Mouse (Mus musculus) embryonic facial prominence, embryonic 15.5 days (tissue): ENCODE measurements around the gene Fignl1. TPM values are rescaled to one million over a fixed set of nuclear protein-coding genes. Genes with fewer than 3 reads are reported as not detected.
A peak's percentile ranks its signal among the peaks of the same experiment; 100 is the strongest.

Experiments used
- ATAC-seq: fragments of 200-750 bp; cut with Nextera tagmentation; 2 replicates; pipeline ENCODE4 v1.8.0; 2017; ENCODE audit warnings: low read depth, moderate TSS enrichment; ENCODE audit not compliant: insufficient number of reproducible peaks, low FRiP score, low TSS enrichment
- H3K27ac ChIP-seq: fragments of 300-500 bp; sonication (generic); replicated peaks from 2 replicates; pipeline ENCODE4 v1.5.1; 2015; ENCODE audit warnings: mild to moderate bottlenecking, inconsistent platforms
- H3K27me3 ChIP-seq: fragments of 300-500 bp; sonication (generic); 2 replicates; pipeline ENCODE4 v1.6.1; 2015; ENCODE audit warnings: inconsistent platforms
- H3K36me3 ChIP-seq: fragments of 300-500 bp; sonication (generic); 2 replicates; pipeline ENCODE4 v1.6.1; 2015; ENCODE audit warnings: mild to moderate bottlenecking, inconsistent platforms
- H3K4me1 ChIP-seq: fragments of 300-500 bp; sonication (generic); 2 replicates; pipeline ENCODE4 v1.6.1; 2015; ENCODE audit warnings: inconsistent platforms
- H3K4me2 ChIP-seq: fragments of 300-500 bp; sonication (generic); replicated peaks from 2 replicates; pipeline ENCODE4 v1.6.1; 2015; ENCODE audit warnings: mild to moderate bottlenecking, inconsistent platforms
- H3K4me3 ChIP-seq: fragments of 300-500 bp; sonication (generic); replicated peaks from 2 replicates; pipeline ENCODE4 v1.5.1; 2015; ENCODE audit warnings: mild to moderate bottlenecking, inconsistent platforms
- H3K9ac ChIP-seq: fragments of 300-500 bp; sonication (generic); 2 replicates; pipeline ENCODE4 v1.6.1; 2015; ENCODE audit warnings: inconsistent platforms
- H3K9me3 ChIP-seq: fragments of 300-500 bp; sonication (generic); replicated peaks from 2 replicates; pipeline ENCODE4 v1.6.1; 2016; ENCODE audit warnings: inconsistent platforms
- WGBS: fragments of 180-500 bp; shearing (Covaris S2); methylation state at CpG from one replicate; pipeline ENCODE4 v1.1.7; 2015; 5-methylcytosine and 5-hydroxymethylcytosine counted together
- polyA plus RNA-seq: library from polyadenylated mRNA; unstranded; fragments of >200 nt; fragmentation: Nextera tagmentation; extraction: Ambion mirVana; gene quantifications from 2 replicates; pipeline ENCODE4 v1.2.1, GENCODE M21; 2015

Fignl1 gene
- polyA plus RNA-seq, 1 experiment from 2014 or later = 43.1 TPM

- 90% methylated on average over 4 of the region's 4 CpGs for WGBS
- Histone ChIP-seq H3K4me2 (no peak overlapping the region), H3K27ac (no peak overlapping the region), H3K4me1 (peaks cover 9% of the 10 kb centered on the region), H3K9me3 (no peaks in the 10 kb centered on the region), H3K36me3 (peaks cover 19% of the 10 kb centered on the region), H3K4me3 (no peak overlapping the region), H3K27me3 (no peaks in the 10 kb centered on the region), H3K9ac (no peak overlapping the region)
- ATAC-seq = no peak
These were observed 2.8 kb downstream of the Fignl1 start for GRCm38 (mm10) chr11:11805951-11806350.

- H3K4me3 ChIP-seq = no peak overlapping the region
- 88% methylated on average over 5 of the region's 5 CpGs for WGBS
- no peak for ATAC-seq
- H3K4me1 ChIP-seq = peaks cover 4% of the 10 kb centered on the region
- H3K4me2 ChIP-seq = no peak overlapping the region
- H3K27me3 ChIP-seq = no peaks in the 10 kb centered on the region
- H3K9me3 ChIP-seq = no peaks in the 10 kb centered on the region
- H3K27ac ChIP-seq = no peak overlapping the region
- no peak overlapping the region for H3K9ac ChIP-seq
- H3K36me3 ChIP-seq = peaks cover 23% of the 10 kb centered on the region
These were observed 4.3 kb downstream of the Fignl1 start for GRCm38 (mm10) chr11:11804421-11804820.

DNA sequence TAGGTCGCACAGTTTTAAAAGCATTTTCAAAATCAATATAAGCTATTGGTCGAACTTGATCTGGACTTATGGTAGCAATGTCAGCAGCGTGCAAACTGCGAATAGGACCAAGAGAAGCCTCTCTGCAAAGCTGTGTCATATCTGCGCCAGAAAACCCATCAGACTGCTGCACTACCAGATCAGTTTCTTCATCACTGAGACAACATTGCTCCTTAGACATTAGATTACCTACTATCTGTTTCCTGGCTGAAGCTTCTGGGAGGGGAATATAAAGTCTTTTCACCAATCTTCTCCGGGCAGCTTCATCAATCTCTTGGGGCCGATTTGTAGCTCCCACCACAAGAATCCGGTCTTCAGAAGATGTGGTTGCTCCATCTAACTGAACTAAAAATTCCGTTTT lies 7.7 kb downstream of the Fignl1 start:
- 90% methylated on average over 9 of the region's 9 CpGs for WGBS
- H3K4me2 ChIP-seq = no peak overlapping the region
- no peaks in the 10 kb centered on the region for H3K27me3 ChIP-seq
- H3K36me3 ChIP-seq = peaks cover 26% of the 10 kb centered on the region
- no peaks in the 10 kb centered on the region for H3K9me3 ChIP-seq
- H3K4me3 ChIP-seq = no peak overlapping the region
- H3K9ac ChIP-seq = no peak overlapping the region
- H3K27ac ChIP-seq = no peak overlapping the region
- H3K4me1 ChIP-seq = no peaks in the 10 kb centered on the region
- no peak for ATAC-seq

GRCm38 (mm10) chr11:11800304-11800703 lies 8.5 kb downstream of the Fignl1 start:
- Histone ChIP-seq H3K9ac (no peak overlapping the region), H3K9me3 (no peaks in the 10 kb centered on the region), H3K4me1 (no peaks in the 10 kb centered on the region), H3K36me3 (peaks cover 22% of the 10 kb centered on the region), H3K4me2 (no peak overlapping the region), H3K4me3 (no peak overlapping the region), H3K27me3 (no peaks in the 10 kb centered on the region), H3K27ac (no peak overlapping the region)
- 85% methylated on average over 3 of the region's 3 CpGs for WGBS
- no peak for ATAC-seq

DNA sequence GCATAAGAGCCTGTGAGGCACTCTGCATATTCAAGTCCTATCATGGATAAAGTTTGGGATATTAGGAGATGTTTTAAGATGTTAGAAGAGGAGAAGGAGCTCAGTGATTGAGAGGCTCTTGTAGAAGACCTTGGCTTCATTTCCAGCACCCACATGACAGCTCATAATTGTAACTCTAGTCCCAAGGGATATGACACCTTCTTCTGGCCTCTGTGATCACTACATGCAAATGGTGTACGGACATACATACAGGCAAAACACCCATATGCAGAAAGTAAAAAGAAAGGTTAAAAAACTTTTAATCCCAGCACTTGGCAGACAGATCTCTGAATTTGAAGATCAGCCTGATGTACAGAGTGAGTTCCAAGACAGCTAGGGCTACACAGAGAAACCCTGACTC lies 10.1 kb downstream of the Fignl1 start:
- Histone ChIP-seq H3K4me2 (no peak overlapping the region), H3K36me3 (peaks cover 19% of the 10 kb centered on the region), H3K4me3 (no peak overlapping the region), H3K27ac (no peak overlapping the region), H3K9me3 (no peaks in the 10 kb centered on the region), H3K27me3 (no peaks in the 10 kb centered on the region), H3K4me1 (no peaks in the 10 kb centered on the region), H3K9ac (no peak overlapping the region)
- WGBS = 95% methylated on average over 1 of the region's 1 CpGs
- ATAC-seq = no peak

DNA sequence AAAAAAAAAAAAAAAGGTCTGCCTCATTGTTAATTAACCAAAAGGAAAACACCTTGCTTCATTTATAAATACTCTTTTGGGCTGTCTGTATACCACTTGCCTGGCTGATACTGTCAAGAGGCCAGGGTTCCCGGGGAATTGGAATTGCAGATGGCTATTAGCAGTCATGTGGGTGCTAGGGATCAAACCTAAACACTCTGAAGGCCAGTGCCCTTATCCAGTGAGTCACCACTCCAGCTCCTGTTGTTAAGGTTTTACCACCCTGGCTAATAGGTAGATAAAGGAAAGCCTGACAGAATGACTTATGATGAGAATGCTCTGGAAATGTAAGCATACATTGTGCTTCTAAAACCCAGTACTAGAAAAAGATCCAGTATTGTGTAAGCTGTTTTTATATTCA lies 14.1 kb downstream of the Fignl1 start:
- H3K9me3 ChIP-seq = no peaks in the 10 kb centered on the region
- peaks cover 6% of the 10 kb centered on the region; the same call in 1 of the 2 replicates for H3K36me3 ChIP-seq
- no peak overlapping the region for H3K4me3 ChIP-seq
- ATAC-seq = no peak
- 83% methylated on average over 1 of the region's 1 CpGs for WGBS
- no peaks in the 10 kb centered on the region for H3K4me1 ChIP-seq
- H3K27me3 ChIP-seq = no peaks in the 10 kb centered on the region
- no peak overlapping the region for H3K27ac ChIP-seq
- H3K9ac ChIP-seq = no peak overlapping the region
- no peak overlapping the region for H3K4me2 ChIP-seq

DNA sequence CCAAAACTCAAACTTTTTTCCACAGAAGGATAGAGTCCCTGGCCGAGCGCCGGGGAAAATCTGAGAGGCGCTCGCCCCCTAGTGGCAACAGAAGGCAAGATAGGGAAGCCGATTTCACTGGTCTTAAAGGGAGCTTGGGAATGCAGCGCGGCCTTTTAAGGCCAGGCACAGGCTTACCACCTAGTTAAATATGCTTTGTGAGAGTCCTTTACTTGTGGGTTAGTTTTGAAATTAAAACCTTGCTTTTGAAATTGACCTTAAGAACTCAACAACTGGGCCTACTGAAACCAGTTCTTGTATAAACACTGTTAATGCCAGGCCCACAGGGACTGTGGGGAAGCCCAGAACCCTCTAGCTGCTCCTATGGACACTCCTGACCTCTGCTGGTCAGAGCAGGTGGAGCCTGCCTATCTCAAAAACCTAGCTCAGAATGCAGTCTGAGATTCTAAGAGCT lies 20.2 kb downstream of the Fignl1 start:
- Histone ChIP-seq H3K27me3 (no peaks in the 10 kb centered on the region), H3K36me3 (no peaks in the 10 kb centered on the region), H3K9me3 (no peaks in the 10 kb centered on the region), H3K4me3 (peak overlapping the region; percentile 15; the same call in 1 of the 2 replicates), H3K4me2 (peak overlapping the region; percentile 28), H3K9ac (no peak overlapping the region), H3K27ac (no peak overlapping the region), H3K4me1 (no peaks in the 10 kb centered on the region)
- under 1% methylated on average over 8 of the region's 8 CpGs for WGBS
- ATAC-seq = peak; percentile 77

DNA sequence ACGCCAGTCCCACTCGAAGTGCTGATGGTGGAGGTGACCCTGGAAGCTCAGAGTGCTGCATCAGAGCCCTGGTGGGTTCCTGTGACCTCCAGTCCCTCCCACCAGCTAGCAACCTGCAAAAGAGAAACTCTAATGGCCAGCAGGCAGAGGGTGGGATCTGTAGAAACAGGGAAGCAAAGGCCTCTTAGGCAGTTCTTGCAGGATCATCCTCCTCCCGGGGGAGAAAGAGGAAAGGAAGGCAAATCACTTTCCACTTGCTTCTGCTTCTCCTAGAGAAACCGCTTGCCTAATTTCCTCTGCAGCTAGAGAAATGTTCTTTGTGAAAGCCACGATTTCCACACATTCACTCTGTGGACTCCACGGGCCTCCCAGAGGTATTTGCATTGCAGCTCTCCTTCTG lies 23.3 kb downstream of the Fignl1 start:
- Histone ChIP-seq H3K27ac (no peak overlapping the region), H3K9me3 (no peaks in the 10 kb centered on the region), H3K4me3 (no peak overlapping the region), H3K4me1 (no peaks in the 10 kb centered on the region), H3K9ac (no peak overlapping the region), H3K27me3 (no peaks in the 10 kb centered on the region), H3K36me3 (no peaks in the 10 kb centered on the region), H3K4me2 (no peak overlapping the region)
- no peak for ATAC-seq
- 60% methylated on average over 6 of the region's 6 CpGs for WGBS

DNA sequence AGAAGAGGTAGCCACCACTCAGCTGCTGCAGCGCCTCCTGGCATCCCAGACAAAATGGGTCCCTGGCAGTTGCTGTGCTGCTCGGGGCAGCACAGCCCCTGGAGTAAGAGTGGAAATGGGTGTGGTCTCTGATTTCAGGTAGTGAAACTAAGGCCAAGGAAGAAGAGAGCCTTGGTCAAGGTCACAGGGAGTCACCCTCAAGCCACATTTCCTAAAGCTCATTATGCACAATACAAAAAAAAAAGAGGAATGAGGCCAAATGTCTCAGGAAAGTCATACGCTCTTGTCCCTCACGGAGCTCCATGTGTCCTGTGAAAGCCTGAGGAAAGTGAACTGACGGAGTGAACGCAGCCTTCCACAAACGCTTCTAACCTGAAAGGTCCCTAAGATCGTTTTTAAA lies 27.0 kb downstream of the Fignl1 start:
- ATAC-seq = no peak
- Histone ChIP-seq H3K27ac (no peak overlapping the region), H3K36me3 (no peaks in the 10 kb centered on the region), H3K9me3 (no peaks in the 10 kb centered on the region), H3K27me3 (no peaks in the 10 kb centered on the region), H3K4me2 (no peak overlapping the region), H3K9ac (no peak overlapping the region), H3K4me1 (no peaks in the 10 kb centered on the region), H3K4me3 (no peak overlapping the region)
- 79% methylated on average over 8 of the region's 8 CpGs for WGBS

- no peaks in the 10 kb centered on the region for H3K4me1 ChIP-seq
- no peak overlapping the region for H3K4me2 ChIP-seq
- no peak overlapping the region for H3K9ac ChIP-seq
- ATAC-seq = no peak
- WGBS = 92% methylated on average over 6 of the region's 6 CpGs
- no peaks in the 10 kb centered on the region for H3K9me3 ChIP-seq
- no peaks in the 10 kb centered on the region for H3K36me3 ChIP-seq
- H3K27ac ChIP-seq = no peak overlapping the region
- H3K4me3 ChIP-seq = no peak overlapping the region
- no peaks in the 10 kb centered on the region for H3K27me3 ChIP-seq
These were observed 30.4 kb downstream of the Fignl1 start for GRCm38 (mm10) chr11:11778345-11778744.

GRCm38 (mm10) chr11:11777796-11778195 lies 31.0 kb downstream of the Fignl1 start:
- H3K4me1 ChIP-seq = no peaks in the 10 kb centered on the region
- H3K9ac ChIP-seq = no peak overlapping the region
- H3K4me2 ChIP-seq = no peak overlapping the region
- no peaks in the 10 kb centered on the region for H3K27me3 ChIP-seq
- H3K4me3 ChIP-seq = no peak overlapping the region
- 86% methylated on average over 2 of the region's 2 CpGs for WGBS
- H3K36me3 ChIP-seq = no peaks in the 10 kb centered on the region
- ATAC-seq = no peak
- no peaks in the 10 kb centered on the region for H3K9me3 ChIP-seq
- H3K27ac ChIP-seq = no peak overlapping the region

DNA sequence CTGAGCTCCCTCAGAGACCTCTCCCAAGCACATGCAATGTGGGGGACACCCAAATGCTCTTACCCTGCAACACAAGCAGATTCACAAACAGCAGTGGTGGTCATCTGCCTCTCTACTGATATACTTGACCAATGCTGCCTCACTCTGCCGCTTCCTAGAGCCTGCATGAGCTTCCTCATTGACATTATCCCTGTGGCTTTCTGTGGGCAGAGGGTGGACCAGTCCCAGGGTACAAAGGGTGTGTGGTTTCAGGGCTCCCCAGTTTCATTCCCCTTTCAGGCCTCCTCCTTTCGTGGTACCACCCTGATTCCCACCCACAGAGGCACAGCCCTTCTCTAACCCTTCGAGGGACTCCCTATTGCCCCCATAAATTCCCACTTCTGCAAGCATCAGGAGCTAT lies 31.5 kb downstream of the Fignl1 start:
- no peak overlapping the region for H3K4me3 ChIP-seq
- 66% methylated on average over 3 of the region's 3 CpGs for WGBS
- no peaks in the 10 kb centered on the region for H3K36me3 ChIP-seq
- no peaks in the 10 kb centered on the region for H3K4me1 ChIP-seq
- no peaks in the 10 kb centered on the region for H3K27me3 ChIP-seq
- ATAC-seq = no peak
- H3K9me3 ChIP-seq = no peaks in the 10 kb centered on the region
- H3K4me2 ChIP-seq = no peak overlapping the region
- no peak overlapping the region for H3K9ac ChIP-seq
- no peak overlapping the region for H3K27ac ChIP-seq
